ENCODE assay signal across 8 mouse cellular contexts in genomic region chr16:52078758-52079474, GRCm38 (mm10). TPM values are rescaled to one million over a fixed set of nuclear protein-coding genes. Genes with fewer than 3 reads are reported as not detected.
A peak's percentile ranks its signal among the peaks of the same experiment; 100 is the strongest.
DNase-seq lines count a peak whose midpoint lies in the region; ATAC-seq and TF ChIP-seq lines count a peak whose summit lies in the region.

No protein-coding gene starts in this region.

- no peak overlapping the region for H3K4me2 ChIP-seq in neural tube, embryonic 13.5 days
- H3K4me2 ChIP-seq in kidney, postnatal 0 days (ENCODE audit: low read length): no peak overlapping the region
- no peak overlapping the region for H3K4me2 ChIP-seq in stomach, embryonic 15.5 days

- DNase-seq in cerebellum, adult 9-11 months: peak; percentile 26
- no peak for DNase-seq in cerebellum, adult 18-20 months
- no peak for DNase-seq in neural tube, embryonic 10.5 days (ENCODE audit: extremely low spot score, low spot score)
- DNase-seq in kidney, postnatal 0 days (ENCODE audit: low spot score): peak; percentile 81
- DNase-seq in layer of hippocampus, postnatal 25 days (ENCODE audit: extremely low spot score in 1 of 2, low spot score in 1 of 2): no peak

- no peak overlapping the region for H3K9ac ChIP-seq in neural tube, embryonic 13.5 days
- no peak overlapping the region for H3K9ac ChIP-seq in kidney, postnatal 0 days (ENCODE audit: low read depth, low read length)
- no peak overlapping the region for H3K9ac ChIP-seq in stomach, embryonic 15.5 days

- no peak for ATAC-seq in neural tube, embryonic 13.5 days (ENCODE audit: low read depth)
- peak; percentile 71 for ATAC-seq in kidney, postnatal 0 days (replicated peaks; ENCODE audit: low FRiP score, low read depth)
- ATAC-seq in stomach, embryonic 15.5 days (ENCODE audit: insufficient read depth, low FRiP score, low read depth): peak; percentile 58; the same call in 1 of the 2 replicates
- ATAC-seq in erythroblast, adult 5-6 weeks (replicated peaks; ENCODE audit: low FRiP score, poor library complexity, severe bottlenecking): no peak

- no peaks in the 10 kb centered on the region for H3K27me3 ChIP-seq in neural tube, embryonic 13.5 days
- H3K27me3 ChIP-seq in kidney, postnatal 0 days (ENCODE audit: insufficient read depth, low read length): no peaks in the 10 kb centered on the region
- no peaks in the 10 kb centered on the region for H3K27me3 ChIP-seq in stomach, embryonic 15.5 days (replicated peaks)

- H3K4me1 ChIP-seq in neural tube, embryonic 13.5 days (replicated peaks): peaks cover 29% of the 10 kb centered on the region
- no peaks in the 10 kb centered on the region for H3K4me1 ChIP-seq in kidney, postnatal 0 days (replicated peaks; ENCODE audit: insufficient read depth, low read length)
- H3K4me1 ChIP-seq in stomach, embryonic 15.5 days: no peaks in the 10 kb centered on the region; the same call in 1 of the 2 replicates

- no peaks in the 10 kb centered on the region for H3K36me3 ChIP-seq in neural tube, embryonic 13.5 days
- H3K36me3 ChIP-seq in kidney, postnatal 0 days (ENCODE audit: insufficient read depth, low read length): no peaks in the 10 kb centered on the region
- no peaks in the 10 kb centered on the region for H3K36me3 ChIP-seq in stomach, embryonic 15.5 days

- no peak for TF ChIP-seq CTCF in kidney, postnatal 0 days (IDR thresholded peaks at IDR 0.05; ENCODE audit: low read depth)

- H3K9me3 ChIP-seq in neural tube, embryonic 13.5 days: no peaks in the 10 kb centered on the region
- H3K9me3 ChIP-seq in kidney, postnatal 0 days (replicated peaks; ENCODE audit: low read length): no peaks in the 10 kb centered on the region
- no peaks in the 10 kb centered on the region for H3K9me3 ChIP-seq in stomach, embryonic 15.5 days

- no peak overlapping the region for H3K4me3 ChIP-seq in neural tube, embryonic 13.5 days
- H3K4me3 ChIP-seq in kidney, postnatal 0 days (replicated peaks; ENCODE audit: low read depth, low read length): no peak overlapping the region
- no peak overlapping the region for H3K4me3 ChIP-seq in stomach, embryonic 15.5 days (replicated peaks)

- WGBS in neural tube, embryonic 13.5 days: 86% methylated on average over 9 of the region's 9 CpGs
- WGBS in kidney, postnatal 0 days: 64% methylated on average over 9 of the region's 9 CpGs
- 48% methylated on average over 9 of the region's 9 CpGs for WGBS in stomach, embryonic 15.5 days

- H3K27ac ChIP-seq in neural tube, embryonic 13.5 days (replicated peaks): 0 out of 2 replicates have a peak overlapping the region, but pooled peaks have one; percentile 9
- no peak overlapping the region for H3K27ac ChIP-seq in kidney, postnatal 0 days
- no peak overlapping the region for H3K27ac ChIP-seq in stomach, embryonic 15.5 days

RNA-seq across cellular contexts. Expression of gene Cblb, which starts 47.9 kb away (rescaled TPM):
- polyA plus RNA-seq in neural tube, embryonic 13.5 days (2015; fragmentation: Nextera tagmentation; extraction: Ambion mirVana): 16.8 and 20.1 TPM in 2 replicates
- polyA plus RNA-seq in kidney, postnatal 0 days (2015; fragmentation: Nextera tagmentation; extraction: Ambion mirVana): 7.1 and 7.6 TPM in 2 replicates
- polyA plus RNA-seq in stomach, embryonic 15.5 days (2015; fragmentation: Nextera tagmentation; extraction: Ambion mirVana): 8.1 and 10.6 TPM in 2 replicates
- 35.5 and 39.6 TPM in 2 replicates for total RNA-seq in erythroblast, adult 5-6 weeks (2015; ENCODE audit: low replicate concordance)
- 21.8 and 21.9 TPM in 2 replicates for total RNA-seq in erythroblast, adult 5-6 weeks (2017; ENCODE audit: low replicate concordance)
- 10 to 100 TPM; 37.2 to 39.9 TPM for total RNA-seq in layer of hippocampus, postnatal 25 days (2021)

Comparison
In these comparisons a context has a peak if more than half of its experiments do, and no peak if none do; other contexts are left out.
1. DNase-seq: peak in cerebellum, adult 9-11 months (single experiment) and kidney, postnatal 0 days (single experiment); none in cerebellum, adult 18-20 months (0 of 2), neural tube, embryonic 10.5 days (single experiment) and layer of hippocampus, postnatal 25 days (0 of 2).
2. ATAC-seq: peak in kidney, postnatal 0 days (single experiment) and stomach, embryonic 15.5 days (single experiment); none in neural tube, embryonic 13.5 days (single experiment) and erythroblast, adult 5-6 weeks (single experiment).